Mouse (Mus musculus) frontal cortex, postnatal 14 days (tissue): Measurements from ENCODE around the gene Glo1.

ENCODE experiments used
- DNase-seq, 2 experiments: peaks; one replicate each; pipeline ENCODE4 v3.0.0; 2022; ENCODE audit warnings: low spot score in 2 of 2

The Glo1 gene

GRCm38 (mm10) chr17:30536651-30537050 is 90.0 kb downstream of the Glo1 start:
- DNase-seq: no peak
